Mouse (Mus musculus): ENCODE results near the gene Gemin4.

DNA sequence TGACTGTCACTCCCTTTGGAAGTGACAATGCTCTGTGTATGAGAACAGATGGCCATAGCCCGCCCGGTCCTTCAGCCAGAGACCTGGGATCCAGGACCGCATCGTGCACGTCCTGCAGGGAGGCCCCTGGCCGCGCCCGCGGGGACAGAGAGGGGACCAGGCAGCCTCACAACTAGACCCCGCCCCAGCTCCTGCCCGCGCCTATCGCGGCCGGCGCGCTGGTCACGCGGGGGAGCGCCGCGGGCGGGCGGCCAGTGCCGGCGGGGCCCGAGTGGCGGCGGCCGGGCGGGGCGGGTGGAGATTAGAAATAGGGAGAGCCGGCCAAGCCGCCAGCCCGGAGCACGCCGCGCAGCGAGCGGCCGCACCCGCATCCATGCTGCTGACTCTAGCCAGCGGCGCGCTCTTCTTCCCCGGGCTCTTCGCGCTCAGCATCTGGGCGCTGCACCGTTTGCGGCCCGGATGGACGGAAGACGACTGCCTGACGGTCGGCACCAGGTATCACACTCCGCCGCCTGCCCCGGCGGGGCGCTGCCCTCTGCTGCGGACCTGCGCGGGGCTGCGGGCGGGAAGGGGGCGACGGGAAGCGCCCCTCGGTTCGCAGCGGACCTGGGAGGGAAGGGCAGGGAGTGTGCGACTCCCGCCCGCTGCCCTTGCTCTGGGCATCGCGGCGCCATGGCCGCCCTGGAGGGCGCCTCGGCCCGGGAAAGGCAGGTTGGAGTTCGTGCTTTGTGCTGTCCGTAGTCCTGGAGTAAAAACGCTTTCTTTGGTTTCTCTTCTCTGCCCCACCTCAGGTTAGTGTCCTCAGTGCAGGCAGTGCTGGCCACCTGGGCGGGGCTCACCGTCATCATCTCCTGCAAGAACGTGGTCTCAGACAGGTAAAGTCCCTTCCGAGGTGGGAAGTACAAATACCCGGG lies 15.4 kb downstream of the Gemin4 start:
- TF ChIP-seq CTCF (IDR thresholded peaks at IDR 0.05; ENCODE audit: low read depth) (no peak), EP300 (IDR thresholded peaks at IDR 0.05; ENCODE audit: low read depth) (no peak)

Measured in liver, embryonic 14.5 days (tissue).